Mouse (Mus musculus) adrenal gland, postnatal 10 days (tissue): Measurements from ENCODE around the gene Maats1. TPM values are rescaled to one million over a fixed set of nuclear protein-coding genes. Genes with fewer than 3 reads are reported as not detected.
A peak's percentile ranks its signal among the peaks of the same experiment; 100 is the strongest.

Experiments
- DNase-seq: peaks from one replicate; pipeline ENCODE4 v3.0.0; 2021; ENCODE audit warnings: mixed read lengths
- long read RNA-seq, 2 experiments: library from polyadenylated mRNA; stranded (forward); transcript quantifications; one replicate each; pipeline ENCODE4 v2.0.0; 2021
- total RNA-seq, 2 experiments: library from RNA; stranded (reverse); gene quantifications; 2 replicates each; pipeline ENCODE4 v1.2.3; 2021

The Maats1 gene
- under 1 TPM; 0.42 to 0.51 TPM for total RNA-seq
- long read RNA-seq, experiment 1, partial matches to known transcripts = 1 of 1 reads
- long read RNA-seq, experiment 1, other reads (novel, unspliced or antisense) = 0 of 1 reads
- long read RNA-seq, experiment 2 = 0 reads

GRCm38 (mm10) chr16:38341396-38342324 is at the start of gene Maats1:
Gene Maats1 (minus strand): TSS chr16:38342143.
- peak; percentile 85 for DNase-seq

- no peak for DNase-seq
Observed at GRCm38 (mm10) chr16:38390322-38390721, 48.4 kb upstream of the Maats1 start.

GRCm38 (mm10) chr16:38389284-38389893 is 47.4 kb upstream of the Maats1 start:
- peak; percentile 20 for DNase-seq

GRCm38 (mm10) chr16:38388757-38389156 is 46.8 kb upstream of the Maats1 start:
- DNase-seq = no peak

- no peak for DNase-seq
Observed at GRCm38 (mm10) chr16:38387389-38387788, 45.4 kb upstream of the Maats1 start.

GRCm38 (mm10) chr16:38385700-38386099 is 43.8 kb upstream of the Maats1 start:
- no peak for DNase-seq

GRCm38 (mm10) chr16:38385184-38385634 is 43.3 kb upstream of the Maats1 start:
- no peak for DNase-seq

- no peak for DNase-seq
Observed at GRCm38 (mm10) chr16:38383683-38384082, 41.7 kb upstream of the Maats1 start.

- no peak for DNase-seq
Observed at GRCm38 (mm10) chr16:38379926-38380325, 38.0 kb upstream of the Maats1 start.

GRCm38 (mm10) chr16:38379493-38379892 is 37.5 kb upstream of the Maats1 start:
- DNase-seq = no peak

GRCm38 (mm10) chr16:38379088-38379487 is 37.1 kb upstream of the Maats1 start:
- no peak for DNase-seq

- no peak for DNase-seq
Observed at GRCm38 (mm10) chr16:38378591-38378990, 36.6 kb upstream of the Maats1 start.

GRCm38 (mm10) chr16:38377546-38377945 is 35.6 kb upstream of the Maats1 start:
- no peak for DNase-seq

GRCm38 (mm10) chr16:38376841-38377249 is 34.9 kb upstream of the Maats1 start:
- peak; percentile 35 for DNase-seq

GRCm38 (mm10) chr16:38376163-38376840 is 34.4 kb upstream of the Maats1 start:
- DNase-seq = peak; percentile 61

GRCm38 (mm10) chr16:38375182-38375581 is 33.2 kb upstream of the Maats1 start:
- DNase-seq = no peak

GRCm38 (mm10) chr16:38374379-38375140 is 32.6 kb upstream of the Maats1 start:
- DNase-seq = no peak

- no peak for DNase-seq
Observed at GRCm38 (mm10) chr16:38373941-38374340, 32.0 kb upstream of the Maats1 start.

- no peak for DNase-seq
Observed at GRCm38 (mm10) chr16:38373439-38373838, 31.5 kb upstream of the Maats1 start.

- DNase-seq = no peak
Observed at GRCm38 (mm10) chr16:38372876-38373275, 30.9 kb upstream of the Maats1 start.

GRCm38 (mm10) chr16:38371705-38372296 is 29.9 kb upstream of the Maats1 start:
- DNase-seq = no peak
